Mouse (Mus musculus): ENCODE results near the gene Cdc42bpb. TPM values are rescaled to one million over a fixed set of nuclear protein-coding genes. Genes with fewer than 3 reads are reported as not detected.

Cdc42bpb gene
- polyA plus RNA-seq, 1 experiment from 2014 or later, result 44.9 TPM

DNA sequence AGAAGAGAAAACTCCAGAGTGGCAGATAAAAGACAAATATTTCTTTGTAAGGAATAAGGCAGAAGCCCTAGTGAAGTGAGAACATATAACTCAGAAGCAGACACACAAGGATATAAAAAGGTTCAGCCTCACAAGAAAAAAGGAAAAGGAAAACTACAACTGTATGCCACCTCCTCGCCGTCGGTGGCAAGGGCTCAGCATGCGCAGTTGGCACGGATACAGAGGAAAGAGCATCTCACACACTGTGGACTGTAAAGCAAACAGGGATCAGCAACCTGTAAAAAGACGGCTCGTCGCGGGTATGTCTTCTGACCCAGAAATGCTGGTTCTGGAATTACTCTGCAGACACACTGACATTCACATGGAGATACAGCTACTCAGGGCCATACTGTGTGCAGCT lies 45.9 kb downstream of the Cdc42bpb start:
- Histone ChIP-seq H3K4me2 (no peak overlapping the region), H3K36me3 (replicated peaks) (peaks cover 32% of the 10 kb centered on the region), H3K27me3 (replicated peaks) (no peaks in the 10 kb centered on the region), H3K9me3 (no peaks in the 10 kb centered on the region), H3K9ac (no peak overlapping the region), H3K4me1 (no peaks in the 10 kb centered on the region), H3K4me3 (no peak overlapping the region), H3K27ac (no peak overlapping the region)
- ATAC-seq (replicated peaks), result no peak
- WGBS, result 97% methylated on average over 9 of the region's 9 CpGs

DNA sequence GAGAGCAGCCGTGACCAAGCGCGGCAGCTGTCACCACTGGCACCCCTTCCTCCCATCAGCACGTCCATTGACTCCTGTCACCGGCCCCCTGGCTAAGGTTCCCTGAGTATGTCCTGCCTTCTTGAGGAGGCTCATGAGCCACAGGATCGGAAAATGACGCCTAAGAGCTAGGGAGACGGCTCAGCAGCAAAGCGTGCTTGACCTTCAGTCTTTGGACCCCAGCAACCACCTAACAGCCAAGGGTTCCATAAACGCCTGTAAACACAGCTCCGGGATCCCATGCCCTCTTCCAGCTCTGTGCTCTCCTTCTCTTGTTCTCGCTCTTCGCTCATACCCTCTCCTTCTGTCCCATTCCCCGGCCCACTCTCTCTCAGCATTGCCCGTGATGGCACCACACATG lies 48.2 kb downstream of the Cdc42bpb start:
- Histone ChIP-seq H3K27me3 (replicated peaks) (no peaks in the 10 kb centered on the region), H3K4me1 (no peaks in the 10 kb centered on the region), H3K9ac (no peak overlapping the region), H3K27ac (no peak overlapping the region), H3K36me3 (replicated peaks) (peaks cover 34% of the 10 kb centered on the region), H3K4me3 (no peak overlapping the region), H3K4me2 (no peak overlapping the region), H3K9me3 (no peaks in the 10 kb centered on the region)
- WGBS, result 94% methylated on average over 15 of the region's 15 CpGs
- no peak for ATAC-seq (replicated peaks)

DNA sequence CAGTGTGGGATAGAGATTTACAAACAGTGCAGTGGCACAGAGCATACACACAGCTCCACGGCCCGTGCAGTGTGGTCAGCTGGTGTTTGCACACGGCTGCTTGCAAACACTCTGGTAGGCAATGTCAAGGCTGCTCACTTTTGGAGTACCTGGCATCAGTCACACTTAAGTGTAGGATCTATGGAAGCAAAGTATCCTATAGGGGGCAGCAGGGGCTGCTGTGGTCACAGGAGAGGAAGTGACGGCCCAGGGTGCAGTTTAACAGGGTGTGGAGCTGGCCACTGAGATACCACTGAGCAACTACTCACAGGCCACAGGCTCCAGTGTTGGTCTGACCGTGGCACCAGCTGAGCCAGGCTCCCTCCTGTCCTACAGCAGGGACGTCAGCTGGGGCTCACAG lies 49.2 kb downstream of the Cdc42bpb start:
- Histone ChIP-seq H3K9ac (no peak overlapping the region), H3K9me3 (no peaks in the 10 kb centered on the region), H3K27ac (no peak overlapping the region), H3K36me3 (replicated peaks) (peaks cover 43% of the 10 kb centered on the region), H3K4me1 (no peaks in the 10 kb centered on the region), H3K4me3 (no peak overlapping the region), H3K27me3 (replicated peaks) (no peaks in the 10 kb centered on the region), H3K4me2 (no peak overlapping the region)
- ATAC-seq (replicated peaks), result no peak
- WGBS, result 85% methylated on average over 6 of the region's 6 CpGs

DNA sequence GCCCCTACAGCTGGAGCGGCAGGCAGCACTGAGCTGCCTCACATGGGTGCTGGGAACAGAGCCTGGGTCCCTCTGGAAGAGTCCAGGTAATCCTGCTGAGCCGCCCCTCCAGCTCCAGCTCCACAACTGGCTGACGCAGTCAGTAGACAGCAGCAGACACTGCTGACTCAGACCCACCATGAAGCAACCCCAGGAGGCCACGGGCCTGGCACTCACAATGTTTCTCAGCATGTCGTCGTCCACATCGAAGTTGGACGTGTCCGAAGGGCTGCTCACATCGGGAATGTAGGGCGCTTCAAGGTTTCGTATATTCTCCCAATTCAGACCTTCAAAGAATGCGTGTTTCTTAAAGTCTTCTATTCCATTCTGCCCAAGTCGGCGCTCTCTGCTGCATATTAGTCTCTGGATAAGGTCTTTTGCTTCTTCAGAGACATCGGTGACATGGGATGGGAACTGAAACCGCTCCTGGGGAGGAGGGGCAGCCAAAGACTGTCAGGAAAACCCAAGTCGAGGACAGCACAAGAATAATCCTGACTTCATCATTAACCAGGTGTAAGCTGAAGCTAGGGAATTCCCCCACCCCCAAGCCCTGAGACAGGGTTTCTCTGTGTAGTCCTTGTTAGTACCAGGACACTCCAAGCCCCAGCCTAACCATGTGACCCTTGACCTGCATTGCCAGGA lies 51.6 kb downstream of the Cdc42bpb start:
- ATAC-seq (replicated peaks), result no peak
- H3K4me3 ChIP-seq, result no peak overlapping the region
- H3K27me3 ChIP-seq (replicated peaks), result no peaks in the 10 kb centered on the region
- WGBS, result 92% methylated on average over 18 of the region's 18 CpGs
- no peaks in the 10 kb centered on the region for H3K9me3 ChIP-seq
- H3K4me2 ChIP-seq, result no peak overlapping the region
- peaks cover 57% of the 10 kb centered on the region for H3K36me3 ChIP-seq (replicated peaks)
- H3K9ac ChIP-seq, result no peak overlapping the region
- no peak overlapping the region for H3K27ac ChIP-seq
- no peaks in the 10 kb centered on the region for H3K4me1 ChIP-seq

DNA sequence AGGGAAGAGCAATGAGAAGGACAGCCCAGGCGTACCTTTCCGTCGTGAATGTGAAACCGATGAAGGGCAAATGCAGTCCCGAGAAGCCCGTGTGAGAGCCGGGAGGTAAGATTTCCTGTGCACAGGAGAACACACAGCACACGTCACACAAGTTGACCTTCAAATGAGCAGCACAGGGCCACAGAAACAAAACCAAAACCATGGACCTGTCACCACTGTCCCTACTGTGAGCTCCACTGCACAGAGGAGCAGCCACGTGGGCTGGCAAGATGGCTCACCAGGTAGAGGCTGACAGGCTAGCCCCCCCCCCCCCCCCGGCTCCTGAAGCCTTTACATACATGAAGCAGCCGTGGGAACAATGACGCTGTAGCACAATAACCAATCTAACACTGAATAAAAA lies 52.6 kb downstream of the Cdc42bpb start:
- no peak for ATAC-seq (replicated peaks)
- 94% methylated on average over 12 of the region's 12 CpGs for WGBS
- Histone ChIP-seq H3K4me1 (no peaks in the 10 kb centered on the region), H3K36me3 (replicated peaks) (peaks cover 66% of the 10 kb centered on the region), H3K4me3 (no peak overlapping the region), H3K9me3 (no peaks in the 10 kb centered on the region), H3K27me3 (replicated peaks) (no peaks in the 10 kb centered on the region), H3K4me2 (no peak overlapping the region), H3K9ac (no peak overlapping the region), H3K27ac (no peak overlapping the region)

DNA sequence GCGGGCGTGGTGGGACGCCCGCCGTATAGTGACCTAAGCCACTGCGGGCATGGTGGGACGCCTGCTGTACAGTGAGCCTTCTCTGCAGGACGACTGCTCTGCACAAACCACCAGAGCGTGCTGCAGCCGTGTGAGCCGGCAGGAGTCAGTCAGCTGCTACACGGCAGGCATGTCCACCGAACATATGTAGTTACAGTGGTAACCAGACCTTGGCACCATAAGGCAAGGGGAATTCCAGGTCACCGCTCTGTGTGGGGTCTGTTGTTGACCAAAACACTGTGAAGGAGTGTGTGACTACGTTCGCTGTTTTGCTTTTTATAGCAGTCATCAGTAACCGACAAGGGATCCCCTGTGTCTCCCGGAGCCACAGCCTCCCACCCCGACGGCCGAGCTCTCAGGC lies 53.0 kb downstream of the Cdc42bpb start:
- no peaks in the 10 kb centered on the region for H3K9me3 ChIP-seq
- no peaks in the 10 kb centered on the region for H3K4me1 ChIP-seq
- no peak overlapping the region for H3K4me2 ChIP-seq
- no peaks in the 10 kb centered on the region for H3K27me3 ChIP-seq (replicated peaks)
- no peak overlapping the region for H3K4me3 ChIP-seq
- peaks cover 70% of the 10 kb centered on the region for H3K36me3 ChIP-seq (replicated peaks)
- H3K9ac ChIP-seq, result no peak overlapping the region
- ATAC-seq (replicated peaks), result no peak
- no peak overlapping the region for H3K27ac ChIP-seq
- WGBS, result 98% methylated on average over 21 of the region's 21 CpGs

DNA sequence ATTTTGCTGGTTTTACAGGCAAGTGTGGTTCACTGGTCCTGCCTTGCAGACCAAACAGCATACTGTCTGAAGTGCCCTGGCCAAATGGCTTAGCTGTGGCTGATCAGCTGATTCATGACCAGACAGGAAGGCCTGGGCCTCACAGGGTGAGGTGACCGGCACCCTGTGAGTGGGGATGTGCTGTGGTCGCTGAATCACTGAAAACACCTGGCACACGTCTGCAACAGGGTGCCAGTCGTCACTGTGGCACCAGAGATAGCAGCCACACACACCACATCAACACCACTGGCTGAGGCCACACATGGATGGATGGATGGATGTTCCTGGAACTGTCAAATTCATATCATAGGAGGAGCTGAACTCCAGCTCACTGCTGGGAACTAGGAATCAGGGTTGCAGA lies 54.1 kb downstream of the Cdc42bpb start:
- ATAC-seq (replicated peaks), result no peak
- H3K4me3 ChIP-seq, result no peak overlapping the region
- no peak overlapping the region for H3K4me2 ChIP-seq
- H3K9ac ChIP-seq, result no peak overlapping the region
- WGBS, result 96% methylated on average over 4 of the region's 4 CpGs
- H3K36me3 ChIP-seq (replicated peaks), result peaks cover 76% of the 10 kb centered on the region
- H3K27ac ChIP-seq, result no peak overlapping the region
- no peaks in the 10 kb centered on the region for H3K4me1 ChIP-seq
- no peaks in the 10 kb centered on the region for H3K27me3 ChIP-seq (replicated peaks)
- no peaks in the 10 kb centered on the region for H3K9me3 ChIP-seq

DNA sequence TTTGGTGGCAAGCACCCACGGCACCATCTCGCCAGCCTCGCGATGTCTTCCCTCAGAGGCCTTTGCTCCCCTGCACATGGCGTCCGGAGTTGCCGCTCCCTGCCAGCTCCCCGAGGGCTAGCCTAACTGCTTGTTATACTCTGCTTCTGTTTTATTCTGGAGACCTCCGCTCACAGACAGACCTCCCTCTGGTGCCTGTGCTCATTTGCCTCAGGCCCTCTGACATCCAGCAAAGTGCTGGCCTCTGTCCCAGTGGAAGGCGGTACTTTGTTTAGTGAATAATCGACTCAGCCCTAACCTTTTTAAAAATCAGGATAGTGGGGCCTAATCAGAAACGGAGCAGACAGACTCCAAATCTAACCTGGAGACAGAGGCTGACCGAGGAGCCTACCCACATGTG lies 55.7 kb downstream of the Cdc42bpb start:
- Histone ChIP-seq H3K27ac (no peak overlapping the region), H3K4me2 (no peak overlapping the region), H3K9me3 (no peaks in the 10 kb centered on the region), H3K9ac (no peak overlapping the region), H3K27me3 (replicated peaks) (no peaks in the 10 kb centered on the region), H3K36me3 (replicated peaks) (peaks cover 77% of the 10 kb centered on the region), H3K4me3 (no peak overlapping the region), H3K4me1 (no peaks in the 10 kb centered on the region)
- ATAC-seq (replicated peaks), result no peak
- whole genome bisulfite sequencing, result 85% methylated on average over 13 of the region's 13 CpGs

DNA sequence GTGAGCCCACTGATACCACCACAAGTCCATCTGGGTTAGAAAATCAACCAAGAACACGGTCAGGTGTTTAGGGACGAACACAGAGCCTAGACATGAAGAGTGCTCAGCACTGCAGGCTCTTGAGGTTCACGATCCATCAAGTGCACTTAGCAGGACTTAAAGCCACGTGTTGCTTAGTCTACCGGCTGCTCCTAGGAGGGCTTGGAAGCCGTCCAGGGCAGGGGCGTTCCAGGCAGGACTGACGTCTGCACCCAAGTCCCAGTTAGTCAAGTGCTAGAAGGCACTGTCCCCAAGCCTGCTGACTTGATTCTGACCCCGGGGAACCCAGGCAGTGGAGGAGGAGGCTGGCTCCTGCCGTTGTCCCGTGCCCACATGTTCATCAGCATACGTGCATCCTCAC lies 57.0 kb downstream of the Cdc42bpb start:
- WGBS, result 84% methylated on average over 12 of the region's 12 CpGs
- no peak overlapping the region for H3K27ac ChIP-seq
- no peaks in the 10 kb centered on the region for H3K27me3 ChIP-seq (replicated peaks)
- no peak for ATAC-seq (replicated peaks)
- H3K9me3 ChIP-seq, result no peaks in the 10 kb centered on the region
- no peaks in the 10 kb centered on the region for H3K4me1 ChIP-seq
- no peak overlapping the region for H3K4me2 ChIP-seq
- H3K4me3 ChIP-seq, result no peak overlapping the region
- peaks cover 83% of the 10 kb centered on the region for H3K36me3 ChIP-seq (replicated peaks)
- no peak overlapping the region for H3K9ac ChIP-seq

DNA sequence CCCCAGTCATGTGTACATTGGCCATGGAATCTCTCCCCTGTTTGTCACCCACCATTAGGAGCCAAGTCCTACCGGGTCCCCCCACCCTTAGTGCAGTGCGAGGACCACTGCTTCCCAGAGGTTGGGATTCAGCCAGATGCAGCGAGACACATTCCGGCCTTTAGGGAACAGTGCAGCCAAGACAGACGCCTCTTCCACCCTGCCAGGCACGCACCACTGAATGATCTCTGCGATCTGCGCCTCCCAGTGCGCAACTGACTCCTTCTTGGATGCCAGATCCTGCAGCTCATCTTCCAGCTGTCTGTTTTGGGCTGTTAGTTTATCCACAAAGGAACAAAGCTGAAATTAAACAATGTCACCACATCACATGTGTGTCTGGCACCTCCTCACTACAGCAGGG lies 59.8 kb downstream of the Cdc42bpb start:
- no peaks in the 10 kb centered on the region for H3K9me3 ChIP-seq
- no peak for ATAC-seq (replicated peaks)
- WGBS, result 97% methylated on average over 9 of the region's 9 CpGs
- H3K27ac ChIP-seq, result no peak overlapping the region
- no peak overlapping the region for H3K4me3 ChIP-seq
- H3K27me3 ChIP-seq (replicated peaks), result no peaks in the 10 kb centered on the region
- peaks cover 88% of the 10 kb centered on the region for H3K36me3 ChIP-seq (replicated peaks)
- no peaks in the 10 kb centered on the region for H3K4me1 ChIP-seq
- no peak overlapping the region for H3K9ac ChIP-seq
- H3K4me2 ChIP-seq, result no peak overlapping the region

DNA sequence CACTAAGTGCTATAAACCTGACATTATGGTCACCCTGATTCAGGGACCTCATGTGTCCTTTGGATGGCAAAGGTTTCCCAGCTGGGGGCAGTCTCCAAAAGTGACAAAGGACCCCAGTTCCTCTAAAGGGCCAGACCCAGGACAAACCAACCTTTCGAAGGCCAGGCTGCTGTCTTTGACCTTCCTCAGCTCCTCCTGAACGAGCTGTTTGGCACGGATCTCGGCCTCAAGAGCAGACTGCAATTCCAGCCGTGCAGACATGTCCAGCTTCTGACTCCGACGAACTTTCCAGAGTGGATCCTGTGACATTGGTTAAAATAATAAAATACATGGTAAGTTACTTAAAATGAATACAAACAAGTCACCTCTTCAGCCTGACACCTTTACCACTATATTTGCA lies 63.2 kb downstream of the Cdc42bpb start:
- no peak overlapping the region for H3K4me3 ChIP-seq
- no peaks in the 10 kb centered on the region for H3K27me3 ChIP-seq (replicated peaks)
- peaks cover 89% of the 10 kb centered on the region for H3K36me3 ChIP-seq (replicated peaks)
- H3K4me1 ChIP-seq, result no peaks in the 10 kb centered on the region
- ATAC-seq (replicated peaks), result no peak
- no peak overlapping the region for H3K27ac ChIP-seq
- H3K4me2 ChIP-seq, result no peak overlapping the region
- WGBS, result 98% methylated on average over 7 of the region's 7 CpGs
- H3K9ac ChIP-seq, result no peak overlapping the region
- no peaks in the 10 kb centered on the region for H3K9me3 ChIP-seq

DNA sequence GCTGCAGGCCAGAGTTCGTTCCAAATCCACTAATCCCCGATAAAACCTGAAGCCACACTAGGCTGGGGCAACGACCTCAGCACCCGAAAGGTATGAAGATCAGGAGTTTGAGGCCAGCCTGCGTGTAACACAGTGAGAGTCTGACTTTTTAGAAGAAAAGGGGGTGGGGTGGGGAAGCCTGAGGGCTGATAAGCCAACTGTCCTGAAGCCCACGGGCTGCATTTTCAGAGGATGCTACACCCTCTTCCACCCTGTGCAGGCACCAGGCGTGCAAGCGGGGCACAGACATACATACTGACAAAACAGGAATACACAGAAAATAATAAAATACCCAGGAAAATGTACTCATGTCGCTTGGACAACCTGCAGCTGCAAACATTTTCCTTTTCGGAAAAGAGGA lies 65.7 kb downstream of the Cdc42bpb start:
- H3K4me2 ChIP-seq, result no peak overlapping the region
- ATAC-seq (replicated peaks), result no peak
- H3K27me3 ChIP-seq (replicated peaks), result no peaks in the 10 kb centered on the region
- H3K4me1 ChIP-seq, result no peaks in the 10 kb centered on the region
- H3K9ac ChIP-seq, result no peak overlapping the region
- H3K4me3 ChIP-seq, result no peak overlapping the region
- H3K36me3 ChIP-seq (replicated peaks), result peaks cover 83% of the 10 kb centered on the region
- 90% methylated on average over 10 of the region's 10 CpGs for WGBS
- H3K9me3 ChIP-seq, result no peaks in the 10 kb centered on the region
- no peak overlapping the region for H3K27ac ChIP-seq

DNA sequence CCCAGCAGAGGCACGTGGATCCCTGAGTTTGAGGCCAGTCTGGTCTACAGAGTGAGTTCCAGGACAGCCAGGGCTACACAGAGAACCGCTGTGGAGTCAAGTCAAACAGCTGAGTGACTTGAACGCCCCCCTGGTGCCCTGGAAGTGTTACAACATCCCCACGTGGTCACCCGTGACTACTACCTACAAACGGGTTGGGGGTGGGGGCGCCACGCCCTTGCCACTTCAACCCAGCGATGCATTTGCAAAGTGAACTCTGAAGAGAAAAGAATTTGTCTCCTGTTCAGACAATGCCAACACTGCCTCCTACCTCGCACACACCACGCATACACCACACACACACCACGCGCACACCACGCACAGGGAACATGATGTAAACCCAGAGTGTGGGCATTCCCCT lies 67.6 kb downstream of the Cdc42bpb start:
- Histone ChIP-seq H3K36me3 (replicated peaks) (peaks cover 83% of the 10 kb centered on the region), H3K27me3 (replicated peaks) (no peaks in the 10 kb centered on the region), H3K9ac (no peak overlapping the region), H3K4me2 (no peak overlapping the region), H3K4me3 (no peak overlapping the region), H3K9me3 (no peaks in the 10 kb centered on the region), H3K27ac (no peak overlapping the region), H3K4me1 (no peaks in the 10 kb centered on the region)
- 91% methylated on average over 14 of the region's 14 CpGs for WGBS
- no peak for ATAC-seq (replicated peaks)
